Mouse (Mus musculus) C2C12 (cell line): Measurements from ENCODE around the gene Mfap2.

Source experiments
- CEBPB ChIP-seq: IDR thresholded peaks from one replicate; pipeline ENCODE4 v1.6.1; 2011; ENCODE audit warnings: low read depth, mild to moderate bottlenecking, control low read depth, moderate library complexity
- CTCF ChIP-seq: IDR thresholded peaks from one replicate; pipeline ENCODE4 v1.5.1; 2011; ENCODE audit not compliant: control insufficient read depth, insufficient read depth, insufficient read length
- MAX ChIP-seq: IDR thresholded peaks from one replicate; pipeline ENCODE4 v1.6.1; 2011; ENCODE audit warnings: mild to moderate bottlenecking, control low read depth
- MYOG ChIP-seq: IDR thresholded peaks from one replicate; pipeline ENCODE4 v1.6.1; 2011; ENCODE audit not compliant: control insufficient read depth, insufficient read length; ENCODE audit errors: extremely low read depth
- USF1 ChIP-seq: IDR thresholded peaks from one replicate; pipeline ENCODE4 v1.6.1; 2011; ENCODE audit warnings: low read depth, mild to moderate bottlenecking, control low read depth, moderate library complexity

DNA sequence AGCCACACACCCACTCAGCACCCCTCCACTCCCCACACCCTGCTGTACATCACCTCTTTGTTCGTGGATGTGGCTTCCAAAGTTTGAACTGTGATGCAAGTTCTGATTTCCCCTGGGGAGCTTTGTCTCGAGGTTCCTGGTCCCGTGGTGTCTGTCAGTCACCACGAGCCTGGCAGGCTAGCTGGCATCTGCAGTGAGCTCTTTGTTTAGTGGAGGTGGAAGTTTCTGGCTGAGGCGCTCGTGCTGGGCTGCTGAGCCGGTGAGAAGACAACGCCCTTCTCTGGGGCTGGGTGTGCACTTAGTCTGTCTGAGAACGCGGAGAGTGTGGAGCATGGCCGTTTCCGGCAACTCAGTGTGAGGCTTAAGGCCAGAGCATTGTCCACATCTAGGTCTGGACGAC is 38.5 kb upstream of the Mfap2 start:
- no peak for TF ChIP-seq CTCF
- no peak for TF ChIP-seq USF1
- no peak for TF ChIP-seq CEBPB
- no peak for TF ChIP-seq MAX
- TF ChIP-seq MYOG: no peak
